Mouse (Mus musculus) myocyte (in vitro differentiated cells): ENCODE measurements around the gene Cyp19a1. TPM values are rescaled to one million over a fixed set of nuclear protein-coding genes. Genes with fewer than 3 reads are reported as not detected.

Source experiments
- H3K27me3 ChIP-seq: one replicate; pipeline ENCODE4 v1.6.1; 2011; ENCODE audit not compliant: control insufficient read depth, insufficient read depth, insufficient read length
- H3K36me3 ChIP-seq: one replicate; pipeline ENCODE4 v1.6.1; 2011; ENCODE audit not compliant: control insufficient read depth, insufficient read depth
- H3K4me2 ChIP-seq: one replicate; pipeline ENCODE4 v1.6.1; 2011; ENCODE audit warnings: low read depth, control low read depth
- H3K4me3 ChIP-seq: one replicate; pipeline ENCODE4 v1.5.1; 2011; ENCODE audit warnings: mild to moderate bottlenecking, control low read depth, moderate library complexity
- H3K79me2 ChIP-seq: one replicate; pipeline ENCODE4 v1.6.1; 2011; ENCODE audit not compliant: control insufficient read depth, insufficient read depth
- H3ac ChIP-seq: one replicate; pipeline ENCODE4 v1.6.1; 2011; ENCODE audit not compliant: control insufficient read depth, insufficient read length
- POLR2AphosphoS2 ChIP-seq: IDR thresholded peaks from one replicate; pipeline ENCODE4 v1.6.1; 2011; ENCODE audit warnings: low read depth, control low read depth; ENCODE audit not compliant: insufficient read length
- REST ChIP-seq: IDR thresholded peaks from one replicate; pipeline ENCODE4 v1.6.1; 2011; ENCODE audit warnings: mild to moderate bottlenecking, control low read depth, moderate library complexity; ENCODE audit not compliant: insufficient read depth, insufficient read length
- TCF3 ChIP-seq: IDR thresholded peaks from one replicate; pipeline ENCODE4 v1.6.1; 2011; ENCODE audit warnings: low read depth, control low read depth; ENCODE audit not compliant: insufficient read length
- polyA plus RNA-seq: library from polyadenylated mRNA; unstranded; fragments of >200 nt; fragmentation: generic; extraction: Trizol; gene quantifications from one replicate; pipeline ENCODE4 v1.2.1, GENCODE M21; 2012; ENCODE audit warnings: missing spikeins

Cyp19a1 gene
- polyA plus RNA-seq, 1 experiment = not detected

DNA sequence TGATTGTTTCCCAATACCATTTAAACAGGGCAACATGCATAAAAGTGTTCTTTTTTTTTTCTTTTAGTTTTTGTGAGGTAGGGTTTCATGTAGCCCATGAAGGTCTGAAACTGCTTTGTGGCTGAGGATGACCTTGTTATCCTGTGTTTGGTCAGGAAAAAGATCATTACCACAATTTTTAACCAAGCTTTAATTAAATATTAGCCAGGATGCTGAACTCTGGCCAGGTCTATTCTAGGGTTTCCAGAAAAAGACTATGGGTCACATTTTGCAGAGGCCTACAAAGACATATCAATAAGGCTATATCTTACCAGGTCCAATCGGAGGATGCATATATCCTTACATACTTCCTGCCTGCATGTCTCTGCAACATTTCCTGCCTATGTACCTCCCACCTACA lies 128.7 kb downstream of the Cyp19a1 start:
- no peak overlapping the region for H3ac ChIP-seq
- no peak overlapping the region for H3K4me3 ChIP-seq

More for the DNA sequence above, 128.7 kb downstream of the Cyp19a1 start:
- TF ChIP-seq REST (no peak), TCF3 (no peak), POLR2AphosphoS2 (no peak)
- no peaks in the 10 kb centered on the region for H3K36me3 ChIP-seq
- H3K4me2 ChIP-seq = no peak overlapping the region
- no peaks in the 10 kb centered on the region for H3K27me3 ChIP-seq
- no peaks in the 10 kb centered on the region for H3K79me2 ChIP-seq

Other genes starting within 250 kb of the Cyp19a1 start
- gene Tnfaip8l3, start 199.7 kb downstream of the Cyp19a1 start, polyA plus RNA-seq = not detected
- not detected for gene Gldn, start 18.4 kb upstream of the Cyp19a1 start, polyA plus RNA-seq
- gene Dmxl2, start 233.5 kb upstream of the Cyp19a1 start, polyA plus RNA-seq = 0.22 TPM